Mouse (Mus musculus): Measurements from ENCODE around the gene Epb41.

Epb41 gene

DNA sequence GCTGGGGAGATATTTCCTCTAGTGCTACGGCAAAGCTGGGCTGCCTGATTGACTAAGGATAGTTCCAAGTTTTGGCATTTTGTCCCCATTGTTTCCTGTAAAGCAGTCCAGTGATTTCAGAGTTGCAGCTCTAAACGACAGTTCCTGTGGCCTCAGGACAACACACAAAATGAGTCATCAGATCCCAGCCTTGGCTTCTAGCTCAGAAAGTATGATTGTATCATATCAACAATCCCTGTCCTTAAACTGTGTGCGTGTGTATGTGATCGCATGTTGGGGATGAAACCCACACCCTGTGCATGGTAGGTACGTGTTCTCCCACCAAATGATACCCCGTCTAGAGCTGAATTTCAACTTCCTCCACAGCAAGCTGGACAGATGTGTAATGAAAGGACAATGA lies 146.0 kb downstream of the Epb41 start:
- ChIA-PET CTCF (interaction anchor here in 2 of 4 experiments (1.6 to 1.9 kb wide), 3 partner anchors 13 to 24 kb away, joined by 4 to 7 read pairs (median 7); no protein-coding TSS in a partner anchor), POLR2A (interaction anchor here in 1 of 4 experiments (0.9 to 1.9 kb wide), 4 partner anchors 10 to 21 kb away, joined by 3 to 7 read pairs (median 4); no protein-coding TSS in a partner anchor)

DNA sequence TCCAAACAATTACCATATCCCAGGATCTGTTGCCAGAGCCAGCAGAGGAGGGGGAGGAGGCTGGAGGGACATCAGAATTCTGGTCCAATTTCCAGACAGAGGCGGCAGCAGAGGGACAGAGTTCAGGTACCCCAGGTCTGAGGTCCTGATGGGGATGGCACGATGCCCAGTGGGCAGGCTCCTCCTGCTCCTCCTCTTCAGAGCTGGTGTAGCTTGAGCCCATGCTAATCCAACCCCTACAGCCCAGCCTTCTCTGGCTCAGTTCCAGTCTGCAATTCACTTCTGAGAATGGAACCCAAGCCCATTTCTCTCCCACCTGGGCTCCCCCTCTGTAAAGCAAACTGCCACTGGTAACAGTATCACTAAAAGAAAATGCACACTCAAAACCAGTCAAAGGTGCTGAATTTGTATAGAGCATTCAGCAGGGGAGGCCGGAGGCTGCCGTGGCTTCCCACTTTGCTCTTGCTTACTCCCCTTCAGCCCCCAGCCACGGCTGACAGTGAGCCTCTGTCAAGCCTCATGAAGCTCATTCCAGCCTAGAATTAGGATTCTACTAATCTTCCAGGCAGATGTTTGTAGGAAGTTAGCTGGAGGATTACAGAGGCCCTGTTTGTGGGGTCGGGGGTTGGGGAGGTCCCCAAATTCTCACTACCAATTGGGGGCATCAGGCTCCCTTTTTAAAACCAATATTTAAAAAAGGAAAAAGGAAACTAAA lies 150.9 kb downstream of the Epb41 start:
- POLR2A ChIA-PET, result interaction anchor here in 3 of 4 experiments (1.1 to 2.5 kb wide), 5 partner anchors 8 to 420 kb away, joined by 3 to 6 read pairs (median 3); partner anchors contain the start of gene Srsf4 (in 1 of the 3)
- CTCF ChIA-PET, result interaction anchor here in 2 of 4 experiments (0.7 to 1.4 kb wide), 3 partner anchors 8 to 11 kb away, joined by 3 read pairs; no protein-coding TSS in a partner anchor

DNA sequence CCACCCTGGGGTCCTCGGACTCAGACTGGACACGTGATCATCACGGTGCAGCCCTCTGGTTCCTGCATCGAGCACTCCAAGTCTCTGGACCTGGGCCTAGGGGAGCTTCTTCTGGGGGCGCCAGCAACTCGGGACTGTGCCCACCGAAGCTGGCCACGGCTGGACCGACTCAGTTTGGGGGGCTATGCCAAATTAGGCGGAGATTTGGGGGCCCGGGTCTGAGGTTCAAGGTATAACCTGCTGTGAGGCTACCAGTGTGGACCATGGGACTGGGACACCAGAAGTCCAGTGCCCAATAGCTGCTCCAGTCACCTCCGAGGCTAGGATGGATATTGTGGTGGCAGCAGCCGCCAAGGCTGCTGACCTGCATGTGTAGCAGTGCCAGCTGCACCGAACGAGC lies 152.7 kb downstream of the Epb41 start:
- ChIA-PET CTCF (interaction anchor here in 3 of 4 experiments (0.6 to 1.0 kb wide), 3 partner anchors 10 to 182 kb away, joined by 3 to 5 read pairs (median 3); no protein-coding TSS in a partner anchor), POLR2A (interaction anchor here in 3 of 4 experiments (0.5 to 2.5 kb wide), 9 partner anchors 8 to 225 kb away, joined by 3 to 9 read pairs (median 5); partner anchors contain the start of gene Srsf4 (in 2 of the 3))

DNA sequence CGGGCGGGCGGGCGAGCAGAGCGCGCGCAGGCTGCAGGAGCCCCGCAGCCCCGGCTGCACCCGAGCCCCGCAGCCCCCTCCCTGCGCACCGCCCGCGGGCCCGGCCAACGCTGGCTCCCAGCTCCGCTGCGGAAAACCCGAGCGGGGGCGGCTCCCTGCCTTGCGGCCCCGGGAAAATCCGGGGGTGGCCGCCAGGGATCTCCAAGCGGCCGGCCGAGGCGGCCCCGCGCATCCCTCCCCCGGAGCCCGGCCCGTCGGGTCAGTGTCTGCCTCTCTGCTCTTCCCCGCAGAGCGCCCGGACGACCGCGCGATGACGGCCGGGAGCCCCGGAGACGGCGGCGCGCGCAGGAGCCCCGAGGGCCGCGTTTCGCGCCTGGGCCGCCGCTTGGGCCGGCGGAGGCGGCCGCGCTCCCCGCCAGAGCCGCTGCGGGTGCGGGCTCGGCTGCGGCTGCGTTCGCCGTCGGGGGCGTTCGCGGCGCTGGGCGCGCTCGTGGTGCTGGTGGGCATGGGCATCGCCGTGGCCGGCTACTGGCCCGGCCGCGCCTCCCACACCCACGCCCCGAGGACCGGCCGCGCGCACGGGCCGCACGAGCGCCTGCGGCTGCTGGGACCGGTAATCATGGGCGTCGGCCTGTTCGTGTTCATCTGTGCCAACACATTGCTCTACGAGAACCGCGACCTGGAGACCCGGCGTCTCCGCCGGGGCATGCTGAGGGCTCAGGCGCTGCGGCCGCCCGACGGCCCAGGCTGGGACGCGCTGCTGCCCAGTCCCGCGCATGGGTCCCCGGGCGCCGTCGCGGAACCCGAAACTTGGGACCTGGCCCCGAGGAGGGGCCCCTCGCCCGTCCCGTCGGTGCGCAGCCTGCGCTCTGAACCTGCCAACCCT lies 153.4 kb downstream of the Epb41 start, which contains the start of gene Tmem200b:
TSS of gene Tmem200b (plus strand) at position 311 of the 886 bp plus-strand sequence.
- POLR2A ChIA-PET, result interaction anchor here in 2 of 4 experiments (0.7 to 2.5 kb wide), 8 partner anchors 12 to 154 kb away, joined by 3 to 9 read pairs (median 4); partner anchors contain the start of genes Srsf4 (in 2 of the 2), Epb41 (in 1 of the 2) and Gm10300 (in 1 of the 2)
- CTCF ChIA-PET, result interaction anchor here in 3 of 4 experiments (0.6 to 1.0 kb wide), 4 partner anchors 10 to 654 kb away, joined by 3 to 5 read pairs (median 3); no protein-coding TSS in a partner anchor

DNA sequence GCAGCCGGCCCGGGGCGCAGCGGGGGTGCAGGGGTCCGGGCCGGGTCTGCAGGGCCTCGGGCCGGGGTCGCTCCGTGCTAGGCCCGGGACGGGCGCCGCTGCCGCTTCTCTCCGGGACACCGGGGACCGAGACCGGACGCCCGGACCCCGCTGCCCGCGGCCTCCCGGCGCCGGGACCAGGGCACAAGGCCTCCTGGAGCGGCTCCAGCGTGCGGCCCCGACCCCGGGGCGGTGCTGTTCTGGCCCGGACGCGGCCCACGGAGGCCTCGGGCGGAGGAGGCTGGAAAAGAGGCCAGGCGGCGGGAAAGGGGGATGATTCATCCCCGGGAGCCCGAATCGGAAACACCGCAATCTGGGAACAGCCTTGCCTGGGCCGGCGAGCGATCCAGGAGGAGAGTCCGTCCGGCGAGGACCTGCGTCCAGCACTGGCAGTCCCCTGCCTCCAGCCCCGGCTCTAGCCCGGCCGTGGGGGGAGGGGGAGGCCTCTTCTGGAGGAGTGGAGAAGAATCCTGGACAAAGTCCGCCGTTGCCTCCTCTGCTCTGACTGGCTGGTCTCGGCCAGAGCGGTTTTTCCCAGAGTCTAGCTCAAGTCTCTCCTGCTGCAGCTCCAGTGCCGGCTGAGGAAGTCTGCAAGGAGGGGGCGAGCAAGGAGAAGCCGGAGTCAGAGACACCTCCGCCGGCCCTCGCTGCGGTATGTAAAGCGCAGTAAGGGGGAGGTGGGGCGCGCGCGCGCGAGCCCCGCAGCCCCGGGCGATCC lies 154.3 kb downstream of the Epb41 start:
- ChIA-PET CTCF (interaction anchor here in 1 of 4 experiments (0.6 kb wide), 1 partner anchor 654 kb away, joined by 3 read pairs; no protein-coding TSS in a partner anchor), POLR2A (interaction anchor here in 3 of 4 experiments (0.6 to 2.4 kb wide), 7 partner anchors 13 to 219 kb away, joined by 3 to 9 read pairs (median 3); partner anchors contain the start of genes Srsf4 (in 2 of the 3), Epb41 (in 1 of the 3) and Gm10300 (in 1 of the 3))

DNA sequence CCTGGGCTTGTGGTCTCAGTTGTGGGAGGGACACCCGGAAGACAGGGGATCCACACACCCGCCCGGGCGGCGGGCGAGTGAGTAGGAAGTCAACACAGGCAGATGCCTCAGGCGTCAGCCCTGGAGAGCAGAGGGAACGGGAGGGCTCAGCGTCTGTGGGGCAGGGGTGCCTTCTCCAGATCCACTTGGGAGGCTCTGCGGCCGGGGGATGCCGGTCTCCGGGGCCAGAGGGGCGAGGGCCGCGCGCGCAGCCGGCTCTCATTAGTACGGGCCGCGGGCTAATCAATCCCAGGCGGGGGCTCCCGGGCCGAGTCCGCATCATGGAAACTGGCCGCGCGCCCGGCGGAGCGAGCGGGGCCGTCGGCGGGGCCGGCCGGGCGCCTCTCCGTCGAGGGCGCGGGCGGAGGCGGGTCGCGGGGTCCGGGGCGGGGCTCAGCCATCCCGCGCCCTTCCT lies 155.0 kb downstream of the Epb41 start:
- ChIA-PET POLR2A (interaction anchor here in 3 of 4 experiments (0.6 to 2.3 kb wide), 15 partner anchors 8 to 1073 kb away, joined by 3 to 13 read pairs (median 4); partner anchors contain the start of genes Srsf4 (in 2 of the 3), Epb41 (in 1 of the 3) and Gm10300 (in 1 of the 3)), CTCF (interaction anchor here in 1 of 4 experiments (0.6 kb wide), 1 partner anchor 169 kb away, joined by 3 read pairs; no protein-coding TSS in a partner anchor)

DNA sequence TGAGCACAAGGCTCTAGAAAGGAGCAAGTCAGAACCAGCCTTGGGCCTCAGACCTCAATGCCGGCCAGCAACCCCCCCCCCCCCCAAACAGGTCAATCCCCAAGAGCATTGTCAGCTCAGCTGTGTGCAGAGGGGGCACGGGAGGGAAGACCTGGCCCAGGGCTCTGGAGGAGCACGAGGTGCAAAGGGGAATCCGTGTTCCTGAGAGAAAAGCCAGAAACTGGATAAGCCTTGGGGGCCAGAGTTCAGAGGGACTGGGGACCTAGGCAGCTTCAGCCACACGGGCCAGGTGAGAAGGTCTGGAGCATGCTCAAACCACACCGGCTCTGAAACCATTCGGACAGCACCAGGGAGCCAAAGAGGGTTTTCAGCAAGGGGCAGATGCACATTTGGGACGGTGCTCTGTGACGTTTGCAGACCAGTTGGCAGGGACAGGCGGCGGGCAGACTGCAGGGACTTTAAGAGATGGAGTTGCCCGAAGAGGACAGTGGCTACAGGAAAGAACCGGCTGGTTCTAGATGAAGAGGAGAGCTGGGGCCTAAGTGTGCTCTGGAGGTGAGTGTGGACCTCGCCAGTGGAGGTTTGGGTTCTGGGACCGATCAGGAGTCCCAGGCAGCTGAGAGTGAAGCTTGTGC lies 155.5 kb downstream of the Epb41 start:
- ChIA-PET POLR2A (interaction anchor here (0.6 to 2.3 kb wide), 22 partner anchors 8 to 1074 kb away, joined by 3 to 13 read pairs (median 3); partner anchors contain the start of genes Srsf4 (in 2 of the 4) and Rab42 (in 1 of the 4)), CTCF (interaction anchor here in 1 of 4 experiments (0.6 to 0.7 kb wide), 3 partner anchors 59 to 653 kb away, joined by 3 to 4 read pairs (median 3); no protein-coding TSS in a partner anchor)

DNA sequence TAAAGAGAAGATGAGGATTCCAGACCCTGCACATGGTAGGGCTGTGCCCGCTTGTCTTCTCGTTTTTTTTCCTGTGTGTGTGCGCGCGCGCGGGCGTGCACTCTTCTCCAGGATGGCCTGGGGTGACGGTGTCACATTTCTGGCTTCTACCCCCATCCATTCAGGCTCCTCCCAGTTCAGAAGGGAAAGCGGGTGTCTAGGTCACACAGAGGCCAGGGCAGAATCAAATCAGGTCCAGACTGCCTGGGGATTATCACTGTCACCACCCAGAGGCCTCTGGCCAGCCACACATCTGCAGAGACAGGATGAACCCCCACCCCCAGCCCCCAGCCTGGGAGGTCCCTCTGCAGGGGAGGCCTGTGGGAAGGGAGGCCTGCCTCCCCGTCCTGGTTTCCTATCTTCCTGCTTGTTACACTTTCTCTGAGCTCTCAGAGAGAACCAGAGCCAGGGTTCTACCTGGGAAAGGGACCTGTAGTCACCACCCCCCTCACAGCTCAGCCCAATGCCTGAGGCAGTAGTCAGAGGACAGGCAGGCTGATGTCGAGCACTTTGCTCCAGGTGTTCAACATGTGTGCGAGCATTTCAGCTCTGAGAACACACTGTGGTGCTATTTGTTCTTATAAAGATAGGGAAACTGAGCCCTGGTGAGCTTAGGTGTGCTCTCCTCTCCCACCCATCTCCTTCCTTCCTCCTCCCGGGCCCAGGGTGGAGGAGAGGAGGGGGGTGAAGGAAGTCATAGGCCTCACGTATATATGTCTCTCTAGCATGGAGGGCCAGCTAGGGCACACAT lies 156.2 kb downstream of the Epb41 start:
- POLR2A ChIA-PET, result interaction anchor here (0.6 to 2.6 kb wide), 25 partner anchors 8 to 384 kb away, joined by 3 to 13 read pairs (median 3); partner anchors contain the start of genes Srsf4 (in 3 of the 4) and Rab42 (in 1 of the 4)
- CTCF ChIA-PET, result interaction anchor here in 3 of 4 experiments (0.5 to 1.0 kb wide), 6 partner anchors 14 to 701 kb away, joined by 3 to 19 read pairs (median 4); no protein-coding TSS in a partner anchor

DNA sequence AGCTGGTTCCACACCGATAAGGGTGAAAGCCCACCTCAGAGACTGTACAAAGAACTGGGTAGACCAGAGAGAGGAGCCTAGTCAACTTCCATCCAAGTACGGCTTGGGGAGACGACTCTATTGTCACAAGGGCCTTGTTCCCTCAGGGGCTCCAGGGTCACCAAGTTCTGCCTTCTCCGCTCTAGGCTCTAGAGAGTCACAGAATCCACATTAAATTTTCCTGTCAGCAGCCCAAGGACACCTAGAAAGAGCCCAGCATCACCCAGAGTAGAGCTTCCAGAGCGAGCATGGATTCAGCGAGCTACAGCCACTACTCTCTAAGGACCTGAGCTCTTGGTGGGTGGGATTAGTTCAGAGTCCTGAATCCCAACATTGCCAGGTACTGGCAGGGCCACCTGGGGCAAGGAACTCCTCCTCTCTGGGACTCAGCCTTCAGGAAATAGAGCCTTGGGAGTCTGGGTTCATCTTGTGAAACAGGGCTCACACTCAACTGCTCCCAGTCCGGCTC lies 157.0 kb downstream of the Epb41 start:
- CTCF ChIA-PET, result interaction anchor here (0.5 to 3.1 kb wide), 8 partner anchors 9 to 702 kb away, joined by 3 to 19 read pairs (median 6); no protein-coding TSS in a partner anchor
- POLR2A ChIA-PET, result interaction anchor here in 3 of 4 experiments (0.7 to 2.6 kb wide), 11 partner anchors 8 to 352 kb away, joined by 3 to 13 read pairs (median 4); partner anchors contain the start of gene Srsf4 (in 2 of the 3)

DNA sequence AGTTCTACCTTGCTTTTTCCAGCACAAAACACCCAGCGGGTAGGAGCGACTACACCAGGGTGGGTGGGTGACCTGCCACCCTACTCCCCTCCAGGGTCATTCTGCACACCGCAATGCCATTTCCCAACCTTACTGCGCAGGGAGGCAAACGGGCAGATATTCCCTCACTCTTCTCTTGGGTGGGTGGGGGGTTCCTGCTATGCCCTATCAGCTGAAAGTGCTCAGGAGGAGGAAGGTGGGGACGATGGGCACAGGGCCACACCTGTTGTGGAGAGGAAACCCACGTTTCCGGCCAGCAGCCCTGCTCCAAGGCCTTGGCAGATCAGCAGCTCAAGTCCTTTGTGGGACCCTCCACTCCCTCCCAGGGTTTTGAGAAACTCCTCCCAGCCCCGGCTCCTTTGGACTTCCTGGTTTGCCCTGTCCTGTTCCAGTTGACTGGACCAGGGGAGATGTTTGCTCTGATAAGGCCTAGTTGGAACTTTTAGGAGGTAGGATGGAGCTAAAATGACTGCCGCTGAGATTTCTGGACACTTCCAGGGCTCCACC lies 158.0 kb downstream of the Epb41 start:
- ChIA-PET POLR2A (interaction anchor here (0.6 to 2.6 kb wide), 17 partner anchors 8 to 353 kb away, joined by 3 to 9 read pairs (median 4); partner anchors contain the start of genes Srsf4 (in 2 of the 4) and Epb41 (in 1 of the 4)), CTCF (interaction anchor here (0.5 to 3.1 kb wide), 31 partner anchors 10 to 1086 kb away, joined by 3 to 17 read pairs (median 4); partner anchors contain the start of genes Epb41 (in 1 of the 4) and Gm10300 (in 1 of the 4))

DNA sequence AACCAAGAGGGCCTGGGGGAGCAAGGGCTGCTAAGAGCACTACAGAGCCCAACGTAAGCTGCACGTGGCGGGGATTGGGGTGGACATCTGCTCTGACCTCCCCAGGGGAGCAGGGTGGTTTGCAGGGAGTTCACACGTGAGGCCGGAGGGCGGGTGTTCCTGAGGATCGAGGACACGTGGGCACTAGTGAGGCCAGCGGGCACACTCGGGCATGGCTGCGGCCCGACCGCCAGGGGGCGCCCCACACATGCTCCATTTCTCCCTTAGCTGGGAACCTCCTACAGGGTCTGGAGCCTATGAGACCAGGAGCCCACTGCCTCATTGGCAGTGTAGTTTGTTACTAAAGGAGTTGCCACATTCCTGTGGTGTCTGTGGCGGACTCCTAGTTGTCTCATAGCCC lies 158.7 kb downstream of the Epb41 start:
- ChIA-PET POLR2A (interaction anchor here (0.6 to 2.6 kb wide), 14 partner anchors 9 to 354 kb away, joined by 3 to 9 read pairs (median 5); partner anchors contain the start of genes Srsf4 (in 2 of the 4) and Epb41 (in 1 of the 4)), CTCF (interaction anchor here (0.5 to 3.1 kb wide), 34 partner anchors 8 to 462 kb away, joined by 3 to 17 read pairs (median 4); partner anchors contain the start of genes Epb41 (in 1 of the 4) and Gm10300 (in 1 of the 4))

DNA sequence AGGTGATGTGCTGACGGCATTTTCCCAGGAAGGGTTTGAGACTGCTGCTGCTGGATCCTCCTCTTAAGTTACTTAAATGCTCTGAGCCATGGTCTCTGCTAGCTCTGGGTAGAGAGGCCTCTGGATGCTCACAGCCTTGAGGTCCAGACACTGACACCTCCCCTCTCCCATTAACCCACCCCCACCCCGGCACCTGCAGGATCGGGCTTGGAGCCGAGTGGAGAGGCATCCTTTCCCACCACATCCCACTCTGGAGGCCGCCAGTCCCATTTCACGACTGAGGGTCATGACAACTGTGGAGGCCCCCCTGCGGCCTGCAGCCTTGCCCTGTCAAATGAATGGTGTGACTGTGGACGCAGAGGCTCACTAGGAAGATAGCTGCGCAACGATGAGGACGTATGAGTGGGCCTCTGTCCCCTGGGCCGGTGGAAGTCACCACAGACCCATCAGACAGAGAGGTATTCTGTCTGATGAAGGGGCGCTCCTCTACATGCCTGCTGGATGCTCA lies 159.2 kb downstream of the Epb41 start:
- ChIA-PET POLR2A (interaction anchor here in 3 of 4 experiments (0.6 to 2.0 kb wide), 14 partner anchors 10 to 354 kb away, joined by 3 to 9 read pairs (median 4); partner anchors contain the start of genes Srsf4 (in 2 of the 3) and Epb41 (in 1 of the 3)), CTCF (interaction anchor here (0.5 to 3.1 kb wide), 23 partner anchors 9 to 236 kb away, joined by 3 to 17 read pairs (median 4); no protein-coding TSS in a partner anchor)

DNA sequence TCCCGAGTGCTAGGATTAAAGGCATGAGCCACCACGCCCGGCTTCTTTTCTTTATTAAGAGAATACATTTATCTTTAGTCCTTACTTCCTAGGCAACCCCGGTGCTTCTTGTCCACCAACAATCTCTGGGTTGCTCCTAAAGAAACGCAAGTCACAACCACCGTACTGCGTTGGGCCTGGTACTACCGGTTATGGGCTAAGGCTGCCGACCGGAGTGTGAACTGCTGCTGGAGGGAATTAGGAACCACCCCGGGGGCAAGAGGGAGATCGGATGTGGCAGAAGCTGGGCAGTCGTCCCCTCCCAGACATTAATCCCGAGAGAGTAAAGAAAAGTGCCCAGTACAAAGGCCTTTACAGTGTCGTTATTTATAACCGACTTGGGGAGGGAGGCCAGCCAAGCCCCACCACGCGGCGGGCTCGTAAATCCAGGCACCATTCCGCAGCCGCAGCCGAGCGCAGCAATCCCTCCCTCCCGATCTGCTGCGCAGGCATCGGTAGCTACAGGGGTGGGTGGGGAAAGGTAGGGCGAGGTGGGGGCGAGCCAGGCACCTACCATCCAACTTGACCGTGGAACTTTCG lies 160.1 kb downstream of the Epb41 start:
- POLR2A ChIA-PET, result interaction anchor here in 3 of 4 experiments (0.7 to 2.0 kb wide), 7 partner anchors 8 to 41 kb away, joined by 3 to 16 read pairs (median 3); partner anchors contain the start of gene Srsf4 (in 1 of the 3)
- CTCF ChIA-PET, result interaction anchor here (0.6 to 3.1 kb wide), 11 partner anchors 10 to 644 kb away, joined by 3 to 17 read pairs (median 4); no protein-coding TSS in a partner anchor
